Mouse (Mus musculus) common myeloid progenitor, adult 5-6 weeks (primary cell): ENCODE data around the gene Snx32. TPM values are rescaled to one million over a fixed set of nuclear protein-coding genes. Genes with fewer than 3 reads are reported as not detected.

ENCODE experiments used
- ATAC-seq: replicated peaks from 2 replicates; pipeline ENCODE4 v1.8.0; 2016; ENCODE audit warnings: low read depth, mild to moderate bottlenecking, moderate TSS enrichment, inconsistent platforms; ENCODE audit not compliant: poor library complexity, severe bottlenecking
- total RNA-seq: library from RNA; stranded (forward); fragments of 200-1000, 187-1606 nt; gene quantifications from 2 replicates; pipeline ENCODE4 v1.2.3, GENCODE M21; 2017

Snx32 gene
- total RNA-seq, 1 experiment from 2014 or later, result 2.9 TPM

DNA sequence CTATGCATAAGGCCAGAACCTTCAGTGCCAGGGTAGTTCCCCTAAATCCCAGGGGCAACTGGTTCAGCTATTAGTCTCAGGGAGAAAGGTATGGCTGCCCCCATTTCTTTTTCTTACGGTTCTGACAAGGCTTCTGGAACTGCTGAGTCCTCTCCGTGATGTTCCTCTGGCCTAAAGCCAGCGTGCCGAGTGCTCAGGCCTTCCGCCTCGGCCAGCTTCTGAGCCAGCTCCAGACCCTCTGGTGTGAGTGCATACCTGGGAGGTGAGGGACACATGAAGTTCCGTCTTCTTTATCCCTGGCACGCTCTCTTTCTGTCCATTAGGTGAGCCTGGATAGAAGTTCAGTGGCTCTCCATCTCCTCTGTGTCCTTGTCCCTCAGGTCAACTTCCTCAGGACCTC lies 25.0 kb downstream of the Snx32 start:
- no peak for ATAC-seq

GRCm38 (mm10) chr19:5484496-5484895 lies 25.8 kb downstream of the Snx32 start:
- no peak for ATAC-seq

- no peak for ATAC-seq
These were observed 26.7 kb downstream of the Snx32 start for GRCm38 (mm10) chr19:5483386-5484359.

GRCm38 (mm10) chr19:5481398-5481797 lies 28.9 kb downstream of the Snx32 start:
- no peak for ATAC-seq

- no peak for ATAC-seq
These were observed 30.3 kb downstream of the Snx32 start for GRCm38 (mm10) chr19:5480016-5480415.

DNA sequence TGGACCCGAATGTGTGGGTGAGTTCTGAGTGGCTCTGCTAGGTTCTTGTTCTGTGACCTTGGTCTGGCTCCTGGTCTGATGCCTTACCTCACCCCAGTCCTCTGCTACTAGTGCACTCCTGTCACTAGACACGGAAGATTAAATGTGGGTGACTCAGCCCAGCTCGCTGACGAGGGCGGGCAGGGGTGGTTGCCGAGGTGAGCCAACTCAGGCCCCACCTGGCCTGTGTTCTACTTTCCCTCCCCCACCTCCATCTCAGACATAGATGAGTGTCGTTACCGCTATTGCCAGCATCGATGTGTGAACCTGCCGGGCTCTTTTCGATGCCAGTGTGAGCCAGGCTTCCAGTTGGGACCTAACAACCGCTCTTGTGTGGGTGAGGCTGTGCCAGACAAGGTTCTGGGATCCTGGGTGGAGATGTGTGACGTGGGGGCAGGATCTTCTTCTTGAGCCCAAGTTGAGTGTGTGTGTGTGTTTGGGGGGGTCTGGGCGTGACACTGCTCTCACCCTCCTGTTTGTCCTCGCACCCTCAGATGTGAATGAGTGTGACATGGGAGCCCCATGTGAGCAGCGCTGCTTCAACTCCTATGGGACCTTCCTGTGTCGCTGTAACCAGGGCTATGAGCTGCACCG lies 32.6 kb downstream of the Snx32 start:
- ATAC-seq, result no peak

DNA sequence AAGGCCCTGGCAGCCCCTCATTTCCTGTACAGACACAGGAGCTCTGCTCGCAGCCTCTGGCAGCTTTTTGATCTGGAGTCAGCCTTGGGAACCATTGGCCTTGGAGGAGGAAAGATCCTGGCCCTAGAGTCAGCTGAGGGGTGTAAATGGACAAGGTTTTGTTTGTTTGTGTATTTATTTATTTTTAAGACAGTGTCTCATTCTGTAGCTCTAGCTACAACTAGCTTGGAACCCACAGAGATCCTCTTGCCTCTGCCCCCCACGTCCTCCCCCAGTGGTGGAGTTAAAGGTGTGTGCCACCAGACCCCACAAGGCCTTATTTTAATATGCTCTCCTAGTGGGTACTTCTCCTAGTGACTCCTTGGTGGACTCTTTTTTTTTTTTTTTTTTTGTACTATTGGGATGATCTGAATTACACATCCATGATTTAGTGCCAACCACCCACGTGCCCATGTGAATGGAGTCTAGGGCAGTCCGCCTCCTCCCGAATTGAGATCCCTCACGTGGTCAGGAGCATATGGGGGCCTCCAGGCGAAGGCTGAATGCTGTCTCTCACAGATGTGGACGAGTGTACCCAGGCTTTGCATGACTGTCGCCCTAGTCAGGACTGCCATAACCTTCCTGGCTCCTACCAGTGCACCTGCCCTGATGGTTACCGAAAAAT lies 33.2 kb downstream of the Snx32 start:
- no peak for ATAC-seq

- no peak for ATAC-seq
These were observed 35.1 kb downstream of the Snx32 start for GRCm38 (mm10) chr19:5475069-5475714.

DNA sequence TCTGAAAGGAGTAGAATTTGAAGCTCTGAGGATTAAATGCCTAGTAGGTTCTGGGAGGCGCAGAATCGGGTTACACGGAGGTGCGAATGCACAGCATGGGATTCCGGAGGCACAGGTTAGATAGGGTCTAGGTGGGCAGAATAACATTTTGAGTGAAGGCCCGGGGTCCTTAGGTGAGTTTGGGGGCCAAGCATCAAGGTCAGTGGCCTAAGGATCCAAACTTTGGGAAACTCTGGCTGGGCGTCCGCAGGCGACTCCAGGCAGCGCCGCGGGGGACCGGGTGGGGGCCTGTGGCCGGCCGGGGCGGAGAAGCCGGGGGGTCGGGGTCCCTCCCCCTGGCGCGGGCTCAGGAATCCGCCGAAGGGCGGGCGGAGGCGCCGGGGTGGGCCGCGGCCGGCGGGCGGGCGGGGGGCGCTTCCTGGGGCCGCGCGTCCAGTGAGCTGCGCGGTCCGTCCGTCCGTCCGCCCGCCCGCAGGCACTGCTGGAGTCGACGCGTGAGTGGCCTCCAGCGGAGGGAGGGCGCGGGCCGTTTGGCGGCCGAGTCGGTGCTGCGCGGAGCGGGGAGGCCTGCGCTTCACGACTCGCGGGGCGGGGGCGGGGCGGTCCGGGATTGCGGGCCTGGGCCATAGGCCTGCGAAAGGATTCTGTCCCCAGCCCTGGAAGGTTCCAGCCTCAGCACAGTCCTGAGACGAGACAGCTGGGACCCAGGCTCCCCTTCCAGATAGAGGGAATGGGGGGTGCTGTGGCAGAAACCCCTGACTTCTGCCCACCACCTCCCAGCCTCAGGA lies 35.9 kb downstream of the Snx32 start:
- ATAC-seq, result no peak; the same call in 1 of the 2 replicates

DNA sequence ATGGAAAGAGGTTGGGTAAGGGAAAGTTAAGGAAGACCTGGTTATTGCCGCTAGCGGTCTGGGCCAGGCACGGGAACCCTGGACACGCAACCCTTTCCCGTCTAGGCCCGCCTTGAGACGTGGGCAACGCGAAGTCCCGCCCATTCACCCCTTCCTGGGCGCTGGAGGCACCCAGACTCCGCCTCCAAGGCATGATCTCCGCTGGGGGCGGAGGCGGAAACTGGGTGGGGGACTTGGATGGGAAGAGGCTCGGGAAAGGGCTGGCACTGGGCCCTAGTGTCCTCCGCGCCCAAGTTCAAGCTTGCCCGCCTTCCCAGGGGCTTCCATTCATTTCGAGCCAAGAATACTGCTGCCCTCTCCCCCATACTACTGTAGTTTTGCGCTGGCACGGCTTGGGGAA lies 36.6 kb downstream of the Snx32 start, which contains the start of gene Efemp2:
Gene Efemp2, plus strand, starts transcription at position 235 of the 400 bp plus-strand sequence.
- ATAC-seq, result no peak; the same call in 1 of the 2 replicates

DNA sequence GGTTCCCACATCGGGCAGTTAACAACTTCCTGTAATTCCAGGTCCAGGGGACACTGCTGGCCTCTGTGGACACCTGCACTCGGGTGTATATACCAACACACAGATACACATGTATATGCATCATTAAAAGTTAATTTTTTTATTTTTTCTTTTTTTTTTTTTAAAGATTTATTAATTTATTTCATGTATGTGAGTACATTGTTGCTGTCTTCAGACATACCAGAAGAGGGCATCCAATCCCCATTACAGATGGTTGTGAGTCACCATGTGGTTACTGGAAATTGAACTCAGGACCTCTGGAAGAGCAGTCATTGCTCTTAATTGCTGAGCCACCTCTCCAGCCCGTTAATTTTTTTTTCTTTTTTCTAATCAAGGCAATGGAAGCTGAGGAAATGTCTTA lies 37.5 kb downstream of the Snx32 start:
- no peak for ATAC-seq

DNA sequence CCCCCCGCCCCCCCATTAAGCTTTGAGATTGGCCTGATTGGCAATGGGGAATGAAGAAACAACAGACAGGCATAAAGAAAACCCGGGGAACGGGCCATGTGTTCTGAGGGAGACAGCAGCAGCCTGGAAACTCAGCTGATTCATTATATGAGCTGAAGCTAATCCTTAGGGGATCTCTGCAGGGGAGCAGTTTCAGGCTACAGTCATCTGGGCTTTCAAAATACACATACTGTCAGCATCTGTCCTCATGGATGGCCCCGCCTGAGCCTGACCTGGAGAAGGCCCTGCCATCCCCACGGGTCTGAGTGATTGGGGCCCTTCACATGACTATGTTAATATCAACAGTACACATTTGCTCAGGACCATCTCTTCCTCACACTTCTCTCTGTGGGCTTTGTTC lies 38.5 kb downstream of the Snx32 start:
- ATAC-seq, result no peak

DNA sequence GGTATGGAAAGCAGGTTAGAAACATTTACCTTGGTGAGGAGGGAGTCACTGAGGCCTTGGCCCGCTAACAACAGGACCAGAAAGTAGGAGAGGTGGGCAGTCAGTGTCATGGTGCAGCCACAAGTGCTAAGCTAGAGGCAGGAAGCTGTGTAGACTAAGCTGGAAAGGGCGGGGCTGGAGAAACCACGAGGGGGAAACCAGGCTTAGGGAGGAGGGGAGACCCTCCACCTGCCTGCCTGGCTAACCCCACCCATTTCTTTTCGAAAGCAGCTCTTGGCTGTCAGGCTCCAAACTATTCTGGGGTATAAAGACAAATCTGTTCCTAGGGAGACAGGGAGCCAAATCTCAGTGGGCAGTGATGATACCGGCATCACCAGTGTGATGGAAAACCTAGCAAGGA lies 42.0 kb downstream of the Snx32 start, which contains the start of gene Ctsw:
Gene Ctsw, minus strand, starts transcription at position 134 of the 400 bp plus-strand sequence.
- ATAC-seq, result peak; percentile 67

DNA sequence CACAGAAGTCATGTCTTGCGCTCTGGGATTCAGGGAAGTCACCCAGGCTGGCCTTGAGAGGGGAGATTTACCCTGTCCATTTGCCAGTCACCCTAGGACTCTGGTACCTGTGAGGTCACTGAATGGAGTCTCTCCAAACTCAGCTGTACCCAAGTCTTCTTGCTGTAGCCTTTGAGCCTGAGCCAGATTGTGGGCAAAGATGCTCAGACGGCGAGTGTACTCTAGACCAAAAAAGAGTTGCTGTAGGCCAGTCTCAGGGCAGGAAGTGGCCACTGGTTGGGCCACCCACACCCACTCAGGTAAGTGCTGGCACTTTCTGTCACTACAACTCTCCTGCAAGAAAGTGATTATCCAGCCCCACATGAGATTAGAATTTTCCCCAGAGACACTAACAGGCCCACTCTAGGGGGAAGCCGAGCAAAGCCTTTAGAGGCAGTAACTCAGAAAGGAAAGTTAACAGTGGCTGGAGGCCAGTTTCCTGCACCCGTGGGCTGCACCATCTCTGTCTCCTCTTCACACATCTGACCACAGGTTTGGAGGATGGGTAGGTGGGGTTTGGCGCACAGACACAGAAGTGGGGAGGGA lies 43.3 kb downstream of the Snx32 start:
- no peak for ATAC-seq

DNA sequence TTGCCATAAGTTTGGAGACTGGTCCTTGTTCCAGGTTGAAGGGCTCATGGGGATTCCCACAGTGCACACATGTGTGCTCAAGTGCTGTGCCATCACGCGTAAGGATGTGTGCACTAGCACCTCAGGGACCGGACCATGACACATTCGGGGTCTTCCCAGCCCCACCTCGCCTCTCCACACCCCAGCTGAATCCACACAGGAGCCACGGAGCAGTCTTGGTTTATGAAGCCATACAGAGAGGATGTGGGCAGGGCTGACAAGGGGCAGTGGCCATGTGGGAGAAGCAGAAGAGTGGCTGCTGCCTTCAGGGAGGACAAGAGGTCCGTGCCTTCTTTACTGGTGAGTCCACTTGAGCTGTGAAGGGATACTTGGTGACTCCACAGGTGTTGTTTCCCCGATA lies 45.3 kb downstream of the Snx32 start:
- no peak for ATAC-seq

- ATAC-seq, result no peak
These were observed 46.4 kb downstream of the Snx32 start for GRCm38 (mm10) chr19:5463791-5464562.

DNA sequence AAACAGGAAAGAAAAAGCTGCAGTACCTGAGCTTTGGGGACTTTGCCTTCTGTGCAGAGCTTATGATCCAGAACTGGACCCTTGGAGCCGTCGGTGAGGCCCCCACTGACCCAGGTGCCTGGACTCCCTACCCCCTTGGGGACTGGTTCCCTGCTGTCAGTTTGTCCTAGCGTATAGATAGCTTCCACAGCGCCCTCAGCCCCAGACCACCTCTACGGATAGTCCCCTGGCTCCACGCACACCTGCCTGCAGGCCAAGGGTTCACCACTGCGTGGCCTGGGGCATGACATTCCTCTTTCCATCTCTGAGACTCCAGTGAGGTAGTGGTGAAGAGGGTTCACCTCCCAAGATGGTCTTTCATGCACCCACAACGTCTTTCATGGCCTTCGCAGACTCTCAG lies 47.1 kb downstream of the Snx32 start:
- ATAC-seq, result no peak

DNA sequence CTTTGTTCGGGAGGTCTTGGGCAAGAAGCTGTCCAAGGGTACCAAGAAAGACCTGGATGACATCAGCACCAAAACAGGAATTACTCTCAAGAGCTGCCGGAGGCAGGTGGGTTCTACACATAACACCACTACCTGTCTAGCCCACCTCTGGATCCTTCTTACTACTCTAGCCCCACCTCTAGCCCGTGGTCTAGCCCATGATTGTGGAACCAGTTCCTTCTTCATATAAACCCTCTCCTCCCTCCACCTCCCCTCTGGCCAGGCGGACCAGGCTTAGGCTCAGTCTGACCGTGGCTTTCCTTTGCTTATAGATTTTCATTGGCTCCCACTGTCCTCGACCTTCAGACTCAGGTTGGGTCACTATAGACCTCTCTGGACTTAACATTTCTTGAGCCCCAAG lies 48.9 kb downstream of the Snx32 start:
- ATAC-seq, result no peak
